ENCODE assay signal across 2 mouse cellular contexts in the genomic region with DNA sequence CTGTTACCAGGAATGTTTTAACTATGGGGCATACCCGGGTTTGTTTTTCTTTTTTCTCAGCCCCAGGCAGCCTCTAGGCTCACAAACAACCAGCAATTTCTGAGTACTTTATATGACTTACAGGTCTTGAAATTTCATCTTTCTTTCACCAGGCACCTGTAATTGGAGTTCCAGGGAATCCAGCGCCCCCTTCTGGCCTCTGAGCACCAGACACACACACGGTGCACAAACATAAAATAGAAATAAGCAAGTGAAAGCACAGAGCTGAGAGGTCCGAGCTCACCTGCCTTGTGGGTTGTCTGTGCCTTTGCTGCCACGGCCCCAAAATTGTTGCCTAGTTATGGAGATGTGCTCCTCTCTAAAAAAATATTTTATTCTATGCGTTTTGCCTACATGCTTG. TPM values are rescaled to one million over a fixed set of nuclear protein-coding genes. Genes with fewer than 3 reads are reported as not detected.
"Had no signal": no experiment of that assay in that cellular context is flagged by ENCODE, and none has a peak within 500 bp of the region (broad histone marks: within the 10 kb centered on the region; RNA-seq: fewer than 3 reads in every experiment).

No protein-coding gene starts in this region.

RNA-seq across cellular contexts. Expression of gene Armh1, which starts 8.0 kb away (rescaled TPM):
- polyA plus RNA-seq: liver, embryonic 13.5 days; macrophage had no signal
